Mouse (Mus musculus): ENCODE data around the gene Jmjd8. TPM values are rescaled to one million over a fixed set of nuclear protein-coding genes. Genes with fewer than 3 reads are reported as not detected.
"Not testable (repeated sequence)": the region's sequence is repeated elsewhere in the genome, so short reads cannot be mapped to it uniquely, and the experiment has no call there.

Gene Jmjd8
- polyA plus RNA-seq, 1 experiment: 65.2 TPM

DNA sequence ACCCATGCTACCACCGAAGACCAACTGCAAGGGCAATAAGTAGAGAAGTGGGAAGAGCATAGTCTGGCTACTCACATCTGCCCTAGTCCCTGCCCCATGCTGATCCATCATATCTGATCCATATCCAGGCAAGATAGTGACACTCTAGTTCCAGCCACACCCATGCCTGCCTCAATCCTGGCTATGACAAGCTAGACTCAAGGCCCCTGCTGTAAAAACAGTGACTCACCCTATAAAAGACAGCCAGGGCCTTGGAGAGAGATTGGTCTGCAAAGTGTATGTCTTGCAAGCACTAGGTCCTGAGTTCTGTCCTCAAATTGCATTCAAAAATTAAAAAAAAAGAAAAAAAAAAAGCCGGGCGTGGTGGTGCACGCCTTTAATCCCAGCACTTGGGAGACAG lies 22.2 kb upstream of the Jmjd8 start:
- DNase-seq: no peak
- Histone ChIP-seq H3K4me3 (replicated peaks; ENCODE audit: extremely low read depth, low read depth, low read length) (no peak overlapping the region), H3K4me1 (ENCODE audit: control insufficient read depth, insufficient read depth, low read length) (no peaks in the 10 kb centered on the region; the same call in 1 of the 2 replicates)
- no peak for TF ChIP-seq CTCF (IDR thresholded peaks at IDR 0.05; ENCODE audit: insufficient read depth, low read length)
- TF ChIP-seq POLR2A (IDR thresholded peaks at IDR 0.05; ENCODE audit: borderline replicate concordance, extremely low read depth, low read depth, low read length): no peak
- 77% methylated on average over 4 of the region's 4 CpGs for WGBS

DNA sequence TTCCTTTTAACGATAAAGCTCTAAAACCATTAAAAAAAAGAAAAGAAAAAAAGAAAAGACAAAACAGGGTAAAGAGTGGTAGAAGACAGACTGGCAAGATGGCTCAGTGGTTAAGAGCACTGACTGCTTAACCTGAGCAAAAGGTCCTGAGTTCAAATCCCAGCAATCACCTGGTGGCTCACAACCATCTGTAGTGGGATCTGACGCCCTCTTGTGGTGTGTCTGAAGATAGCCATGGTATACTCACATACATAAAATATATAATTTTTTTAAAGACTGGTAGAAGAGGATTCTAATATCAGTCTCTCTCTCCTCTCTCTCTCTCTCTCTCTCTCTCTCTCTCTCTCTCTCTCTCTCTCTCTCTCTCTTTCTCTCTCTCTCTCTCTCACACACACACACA lies 21.2 kb upstream of the Jmjd8 start:
- not testable (repeated sequence) for DNase-seq
- WGBS: 40% methylated on average over 2 of the region's 2 CpGs

DNA sequence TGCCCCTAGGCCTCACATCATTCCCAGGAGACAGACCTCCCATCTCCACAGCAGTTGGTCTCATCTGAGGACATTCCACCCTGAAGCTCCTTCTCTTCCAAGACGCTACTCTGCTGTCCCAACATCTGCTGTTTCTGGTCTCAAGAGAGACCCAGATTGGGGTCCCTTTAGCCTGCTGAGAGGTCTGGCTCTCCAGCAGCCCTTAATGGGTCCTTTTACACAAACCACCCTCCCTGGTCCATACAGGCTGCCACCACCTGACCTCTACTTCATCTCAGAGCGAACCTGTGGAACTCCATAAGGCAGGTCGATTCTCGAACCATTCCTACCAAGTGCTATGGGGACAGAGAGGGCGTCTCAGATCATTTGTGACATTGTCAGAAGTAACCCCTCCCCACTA lies 20.6 kb upstream of the Jmjd8 start:
- TF ChIP-seq CTCF (IDR thresholded peaks at IDR 0.05; ENCODE audit: insufficient read depth, low read length): no peak
- TF ChIP-seq POLR2A (IDR thresholded peaks at IDR 0.05; ENCODE audit: borderline replicate concordance, extremely low read depth, low read depth, low read length): no peak
- Histone ChIP-seq H3K4me3 (replicated peaks; ENCODE audit: extremely low read depth, low read depth, low read length) (no peak overlapping the region), H3K4me1 (ENCODE audit: control insufficient read depth, insufficient read depth, low read length) (no peaks in the 10 kb centered on the region; the same call in 1 of the 2 replicates)
- no peak for DNase-seq
- WGBS: 37% methylated on average over 5 of the region's 5 CpGs

More for the DNA sequence above, 21.2 kb upstream of the Jmjd8 start:
- not testable (repeated sequence) for H3K4me3 ChIP-seq (replicated peaks; ENCODE audit: extremely low read depth, low read depth, low read length); H3K4me1 ChIP-seq (ENCODE audit: control insufficient read depth, insufficient read depth, low read length)

DNA sequence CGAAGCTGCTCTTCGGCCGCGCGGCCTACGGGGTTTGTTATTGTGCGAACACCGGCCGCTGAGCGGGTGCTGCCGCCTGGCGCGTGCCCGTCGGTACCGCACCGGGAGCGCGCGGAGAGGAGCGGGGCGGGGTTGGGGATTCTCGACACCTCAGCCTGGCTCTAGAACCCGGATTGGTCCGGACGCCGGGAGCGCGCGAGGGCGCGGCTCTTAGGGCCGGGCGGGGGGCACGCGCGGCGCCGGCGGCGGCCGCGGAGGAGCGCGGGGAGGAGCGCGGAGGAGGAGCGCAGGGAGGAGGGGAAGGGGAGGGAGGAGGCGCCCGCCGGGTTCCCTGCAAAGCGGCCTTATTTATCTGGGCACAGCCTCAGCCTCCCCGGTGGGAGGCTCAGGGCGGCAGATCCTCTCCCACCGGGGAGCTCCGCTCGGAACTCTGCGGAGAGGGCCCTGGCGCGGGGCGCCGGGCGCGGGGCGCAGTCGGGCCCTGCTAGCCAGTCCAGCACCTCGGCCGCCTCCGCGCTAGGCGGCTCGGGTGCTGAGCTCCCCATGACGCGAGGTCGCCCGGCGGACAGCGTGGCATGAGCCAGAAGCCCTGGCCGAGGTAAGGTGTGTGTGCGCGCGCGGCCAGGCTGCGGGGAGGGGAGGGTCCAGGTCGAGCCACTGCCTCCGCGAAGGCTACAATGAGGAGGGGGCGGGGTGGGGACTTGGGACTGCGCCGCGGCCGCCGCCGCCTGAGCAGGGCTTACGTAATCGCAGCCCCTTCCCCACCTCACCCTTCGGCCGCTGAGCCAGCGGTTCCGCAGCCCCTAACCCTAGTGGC lies 19.7 kb upstream of the Jmjd8 start, which contains the start of gene Fbxl16:
TSS of gene Fbxl16 (plus strand) at position 297 of the 817 bp plus-strand sequence.
- Histone ChIP-seq H3K4me1 (ENCODE audit: control insufficient read depth, insufficient read depth, low read length) (no peaks in the 10 kb centered on the region; the same call in 1 of the 2 replicates), H3K4me3 (replicated peaks; ENCODE audit: extremely low read depth, low read depth, low read length) (peak within 1 kb of the TSS; percentile 58)
- no peak for TF ChIP-seq CTCF (IDR thresholded peaks at IDR 0.05; ENCODE audit: insufficient read depth, low read length)
- TF ChIP-seq POLR2A (IDR thresholded peaks at IDR 0.05; ENCODE audit: borderline replicate concordance, extremely low read depth, low read depth, low read length): no peak
- DNase-seq: peak; percentile 54
- 1% methylated on average over 86 of the region's 100 CpGs for WGBS

DNA sequence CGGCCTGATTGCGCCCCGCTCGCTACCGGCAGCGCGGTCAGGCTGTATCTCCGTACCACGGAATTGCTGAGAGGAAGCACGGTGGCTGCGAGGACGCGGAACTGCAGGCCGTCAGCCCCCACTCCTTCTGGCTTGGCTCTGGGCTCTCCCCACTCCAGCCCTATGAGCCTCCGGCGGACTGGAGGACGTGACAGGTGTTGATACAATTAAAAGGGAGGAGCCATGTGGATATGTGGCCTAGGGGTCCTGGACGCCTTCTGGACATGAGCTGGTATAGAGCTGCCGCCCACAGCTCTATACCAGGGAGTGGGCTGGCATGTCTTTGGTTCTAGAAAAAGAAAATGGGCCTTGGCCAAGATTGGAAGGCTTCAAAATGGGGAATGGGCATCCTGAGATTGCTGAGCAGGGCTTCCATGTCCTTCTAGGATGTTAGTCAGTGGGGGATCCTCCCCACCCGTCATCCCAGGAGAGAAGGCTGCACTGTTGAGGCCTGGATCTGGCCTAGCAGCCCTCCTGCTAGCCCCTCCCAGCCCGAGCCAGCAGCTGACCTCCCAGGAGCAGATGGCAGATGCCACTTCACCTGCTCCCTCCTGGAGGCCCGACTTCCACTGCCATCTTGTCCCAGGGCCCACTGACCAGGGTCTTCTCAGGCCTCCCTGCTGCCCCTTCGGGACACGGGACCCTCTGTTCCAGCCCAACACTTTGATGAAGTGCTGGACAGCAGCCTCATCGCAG lies 18.9 kb upstream of the Jmjd8 start:
- no peaks in the 10 kb centered on the region; the same call in 1 of the 2 replicates for H3K4me1 ChIP-seq (ENCODE audit: control insufficient read depth, insufficient read depth, low read length)
- 10% methylated on average over 25 of the region's 25 CpGs for WGBS
- DNase-seq: no peak
- TF ChIP-seq POLR2A (IDR thresholded peaks at IDR 0.05; ENCODE audit: borderline replicate concordance, extremely low read depth, low read depth, low read length): no peak
- TF ChIP-seq CTCF (IDR thresholded peaks at IDR 0.05; ENCODE audit: insufficient read depth, low read length): no peak
- H3K4me3 ChIP-seq (replicated peaks; ENCODE audit: extremely low read depth, low read depth, low read length): peak overlapping the region; percentile 49

DNA sequence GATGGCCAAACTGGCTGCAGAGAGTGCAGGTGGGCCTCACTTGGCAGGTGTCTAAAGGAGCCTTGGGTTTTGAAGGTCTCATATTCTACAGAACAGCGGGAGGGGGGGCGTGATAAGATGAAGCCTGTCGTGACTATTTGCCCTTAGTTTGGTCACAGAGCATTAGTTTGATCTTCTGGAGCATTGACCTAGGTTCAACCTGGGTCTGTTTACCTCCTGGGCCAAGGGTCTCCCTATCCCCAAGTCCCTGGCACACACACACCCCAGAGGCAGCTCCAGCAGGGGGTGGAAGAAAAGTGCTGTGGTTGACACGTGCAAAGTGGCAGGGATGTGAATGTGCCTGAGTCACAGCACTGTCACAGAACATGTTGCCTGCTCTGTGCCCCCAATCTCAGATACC lies 17.8 kb upstream of the Jmjd8 start:
- 66% methylated on average over 4 of the region's 4 CpGs for WGBS

DNA sequence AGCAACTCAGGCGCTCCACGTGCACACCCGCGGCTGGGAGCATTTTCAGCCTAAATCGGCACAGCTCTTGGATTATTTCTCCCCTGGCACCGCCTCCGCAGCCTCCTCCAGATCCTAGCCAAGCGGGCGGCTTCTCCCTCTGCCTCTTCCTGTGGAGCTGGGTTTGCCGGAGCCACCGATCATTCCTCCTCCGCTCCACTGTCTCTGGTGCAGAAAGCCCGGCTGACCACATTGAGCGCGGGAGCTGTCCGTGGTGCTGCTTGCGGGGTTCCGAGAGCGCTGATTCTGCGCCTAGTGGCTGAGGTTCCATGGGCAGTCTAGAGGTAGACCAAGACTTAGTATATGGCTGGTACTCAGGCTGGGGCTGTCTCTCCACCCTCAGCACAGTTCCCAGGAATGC lies 15.2 kb upstream of the Jmjd8 start:
- H3K4me3 ChIP-seq (replicated peaks; ENCODE audit: extremely low read depth, low read depth, low read length): no peak overlapping the region
- WGBS: 2% methylated on average over 20 of the region's 20 CpGs
- no peaks in the 10 kb centered on the region; the same call in 1 of the 2 replicates for H3K4me1 ChIP-seq (ENCODE audit: control insufficient read depth, insufficient read depth, low read length)
- TF ChIP-seq POLR2A (IDR thresholded peaks at IDR 0.05; ENCODE audit: borderline replicate concordance, extremely low read depth, low read depth, low read length): no peak
- peak; percentile 55 for TF ChIP-seq CTCF (IDR thresholded peaks at IDR 0.05; ENCODE audit: insufficient read depth, low read length)
- peak; percentile 66 for DNase-seq

More for the DNA sequence above, 17.8 kb upstream of the Jmjd8 start:
- DNase-seq: no peak
- no peak overlapping the region for H3K4me3 ChIP-seq (replicated peaks; ENCODE audit: extremely low read depth, low read depth, low read length)
- H3K4me1 ChIP-seq (ENCODE audit: control insufficient read depth, insufficient read depth, low read length): no peaks in the 10 kb centered on the region; the same call in 1 of the 2 replicates
- TF ChIP-seq POLR2A (IDR thresholded peaks at IDR 0.05; ENCODE audit: borderline replicate concordance, extremely low read depth, low read depth, low read length) (no peak), CTCF (IDR thresholded peaks at IDR 0.05; ENCODE audit: insufficient read depth, low read length) (no peak)

DNA sequence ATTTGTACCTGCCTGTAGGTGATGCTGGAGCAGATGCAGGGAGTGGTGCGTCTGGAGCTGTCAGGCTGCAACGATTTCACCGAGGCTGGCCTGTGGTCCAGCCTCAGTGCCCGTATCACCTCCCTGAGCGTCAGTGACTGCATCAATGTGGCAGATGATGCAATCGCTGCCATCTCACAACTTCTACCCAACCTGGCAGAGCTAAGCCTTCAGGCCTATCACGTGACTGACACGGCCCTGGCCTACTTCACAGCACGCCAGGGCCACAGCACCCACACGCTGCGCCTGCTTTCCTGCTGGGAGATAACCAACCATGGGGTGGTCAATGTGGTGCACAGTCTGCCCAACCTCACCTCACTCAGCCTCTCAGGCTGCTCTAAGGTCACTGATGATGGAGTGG lies 11.0 kb upstream of the Jmjd8 start:
- WGBS: 79% methylated on average over 11 of the region's 11 CpGs
- no peak for TF ChIP-seq POLR2A (IDR thresholded peaks at IDR 0.05; ENCODE audit: borderline replicate concordance, extremely low read depth, low read depth, low read length)
- TF ChIP-seq CTCF (IDR thresholded peaks at IDR 0.05; ENCODE audit: insufficient read depth, low read length): no peak
- Histone ChIP-seq H3K4me1 (ENCODE audit: control insufficient read depth, insufficient read depth, low read length) (no peaks in the 10 kb centered on the region), H3K4me3 (replicated peaks; ENCODE audit: extremely low read depth, low read depth, low read length) (no peak overlapping the region)
- DNase-seq: no peak

DNA sequence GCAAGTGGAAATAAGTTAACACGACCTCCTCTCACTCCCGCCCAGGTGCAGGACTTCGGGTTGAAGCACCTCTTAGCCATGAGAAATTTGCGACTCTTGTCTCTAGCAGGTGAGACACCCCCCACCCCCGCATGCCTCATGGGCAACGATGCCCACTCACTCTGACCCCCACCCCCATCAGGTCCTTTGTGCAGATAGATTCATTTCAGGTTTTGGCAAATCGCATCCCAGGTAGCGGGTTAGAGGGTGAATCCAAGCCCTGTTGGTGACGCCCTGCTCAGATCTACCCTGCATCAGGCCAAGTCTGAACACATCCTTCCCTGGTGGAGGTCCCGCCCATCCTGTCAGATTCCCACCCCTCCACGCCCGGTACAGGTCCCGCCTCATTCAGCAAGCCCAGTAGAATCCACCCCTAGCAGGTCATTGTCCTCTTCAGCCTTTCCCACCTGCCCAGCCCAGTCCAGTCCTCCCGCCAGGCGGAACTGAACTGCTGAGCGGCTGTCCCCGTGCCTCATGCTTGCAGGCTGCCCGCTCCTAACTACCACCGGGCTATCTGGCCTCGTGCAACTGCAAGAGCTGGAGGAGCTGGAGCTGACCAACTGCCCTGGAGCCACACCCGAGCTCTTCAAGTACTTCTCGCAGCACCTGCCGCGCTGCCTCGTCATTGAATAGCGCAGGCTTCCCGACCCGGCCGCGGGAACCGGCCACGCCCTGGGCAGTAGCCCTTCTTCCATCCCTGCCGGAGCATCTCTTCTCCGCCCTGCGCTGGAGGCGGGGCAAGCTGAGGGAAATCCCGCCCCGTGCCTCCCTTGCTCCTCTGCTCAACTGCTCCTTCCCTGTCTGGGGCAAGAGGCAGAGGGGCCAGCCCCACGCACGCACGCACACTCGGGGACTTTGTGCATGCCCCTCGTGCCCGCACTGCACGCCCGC lies 9.6 kb upstream of the Jmjd8 start:
- Histone ChIP-seq H3K4me3 (replicated peaks; ENCODE audit: extremely low read depth, low read depth, low read length) (no peak overlapping the region), H3K4me1 (ENCODE audit: control insufficient read depth, insufficient read depth, low read length) (peaks cover 2% of the 10 kb centered on the region; the same call in 1 of the 2 replicates)
- peak; percentile 3 for DNase-seq
- WGBS: 7% methylated on average over 46 of the region's 46 CpGs
- TF ChIP-seq CTCF (IDR thresholded peaks at IDR 0.05; ENCODE audit: insufficient read depth, low read length) (no peak), POLR2A (IDR thresholded peaks at IDR 0.05; ENCODE audit: borderline replicate concordance, extremely low read depth, low read depth, low read length) (no peak)

Data from lung, adult 2 months (tissue).